Mouse (Mus musculus) hindbrain, embryonic 14.5 days (tissue): ENCODE results near the gene Tmem115. TPM values are rescaled to one million over a fixed set of nuclear protein-coding genes. Genes with fewer than 3 reads are reported as not detected.
A peak's percentile ranks its signal among the peaks of the same experiment; 100 is the strongest.

Experiments used
- ATAC-seq: fragments of 200-750 bp; cut with Nextera tagmentation; 2 replicates; pipeline ENCODE4 v1.8.0; 2017; ENCODE audit warnings: moderate number of reproducible peaks, mild to moderate bottlenecking, moderate TSS enrichment, moderate library complexity; ENCODE audit not compliant: low FRiP score
- DNase-seq: peaks from one replicate; pipeline ENCODE4 v3.0.0-alpha.2; 2015; ENCODE audit warnings: low spot score
- H3K27ac ChIP-seq: fragments of 300-500 bp; sonication (generic); 2 replicates; pipeline ENCODE4 v1.5.1; 2014; ENCODE audit warnings: mild to moderate bottlenecking, moderate library complexity
- H3K27me3 ChIP-seq: fragments of 300-500 bp; sonication (generic); 2 replicates; pipeline ENCODE4 v1.6.1; 2014; ENCODE audit warnings: mild to moderate bottlenecking, low read length, mixed read lengths; ENCODE audit not compliant: control insufficient read depth, insufficient read depth
- H3K36me3 ChIP-seq: fragments of 300-500 bp; sonication (generic); replicated peaks from 2 replicates; pipeline ENCODE4 v1.6.1; 2014; ENCODE audit not compliant: control insufficient read depth, insufficient read depth
- H3K4me1 ChIP-seq: fragments of 300-500 bp; sonication (generic); replicated peaks from 2 replicates; pipeline ENCODE4 v1.6.1; 2014; ENCODE audit warnings: antibody characterized with exemption, low read length, mixed read lengths; ENCODE audit not compliant: control insufficient read depth, insufficient read depth
- H3K4me2 ChIP-seq: fragments of 300-500 bp; sonication (generic); replicated peaks from 2 replicates; pipeline ENCODE4 v1.6.1; 2014; ENCODE audit warnings: mild to moderate bottlenecking, moderate library complexity
- H3K4me3 ChIP-seq: fragments of 300-500 bp; sonication (generic); replicated peaks from 2 replicates; pipeline ENCODE4 v1.5.1; 2014; ENCODE audit warnings: mild to moderate bottlenecking, low read length
- H3K9ac ChIP-seq: fragments of 300-500 bp; sonication (generic); 2 replicates; pipeline ENCODE4 v1.6.1; 2014
- H3K9me3 ChIP-seq: fragments of 300-500 bp; sonication (generic); 2 replicates; pipeline ENCODE4 v1.6.1; 2016; ENCODE audit warnings: low read length; ENCODE audit not compliant: control insufficient read depth
- WGBS: fragments of 180-500 bp; shearing (Covaris S2); extraction: QIAGEN DNeasy Blood & Tissue Kit; methylation state at CpG from one replicate; pipeline ENCODE4 v1.1.7; 2014; 5-methylcytosine and 5-hydroxymethylcytosine counted together
- polyA plus RNA-seq: library from polyadenylated mRNA; unstranded; fragments of >200 nt; fragmentation: Nextera tagmentation; extraction: Ambion mirVana; gene quantifications from 2 replicates; pipeline ENCODE4 v1.2.1, GENCODE M21; 2014

Gene Tmem115
- polyA plus RNA-seq, 1 experiment from 2014 or later, result 47.1 TPM

- ATAC-seq (no peak), DNase-seq (no peak)
- Histone ChIP-seq H3K36me3 (peaks cover 36% of the 10 kb centered on the region), H3K9ac (no peak overlapping the region), H3K9me3 (no peaks in the 10 kb centered on the region), H3K4me1 (peaks cover 42% of the 10 kb centered on the region), H3K4me3 (no peak overlapping the region), H3K27ac (no peak overlapping the region), H3K27me3 (no peaks in the 10 kb centered on the region), H3K4me2 (no peak overlapping the region)
- WGBS, result 97% methylated on average over 3 of the region's 3 CpGs
Observed at GRCm38 (mm10) chr9:107538711-107539110, 5.0 kb downstream of the Tmem115 start.

GRCm38 (mm10) chr9:107539940-107540339 is 6.2 kb downstream of the Tmem115 start:
- no peaks in the 10 kb centered on the region for H3K27me3 ChIP-seq
- WGBS, result 92% methylated on average over 8 of the region's 8 CpGs
- H3K9me3 ChIP-seq, result no peaks in the 10 kb centered on the region
- H3K36me3 ChIP-seq, result peaks cover 47% of the 10 kb centered on the region
- DNase-seq (no peak), ATAC-seq (no peak)
- no peak overlapping the region for H3K27ac ChIP-seq
- no peak overlapping the region for H3K4me2 ChIP-seq
- H3K9ac ChIP-seq, result no peak overlapping the region
- no peak overlapping the region for H3K4me3 ChIP-seq
- peaks cover 42% of the 10 kb centered on the region for H3K4me1 ChIP-seq

GRCm38 (mm10) chr9:107540420-107540819 is 6.7 kb downstream of the Tmem115 start:
- H3K4me3 ChIP-seq, result peak overlapping the region; percentile 49
- peak overlapping the region; percentile 62; the same call in 1 of the 2 replicates for H3K9ac ChIP-seq
- no peaks in the 10 kb centered on the region for H3K27me3 ChIP-seq
- H3K4me2 ChIP-seq, result peak overlapping the region; percentile 84
- 61% methylated on average over 4 of the region's 4 CpGs for WGBS
- no peaks in the 10 kb centered on the region for H3K9me3 ChIP-seq
- H3K36me3 ChIP-seq, result peaks cover 51% of the 10 kb centered on the region
- DNase-seq (no peak), ATAC-seq (no peak)
- H3K27ac ChIP-seq, result no peak overlapping the region
- peaks cover 37% of the 10 kb centered on the region for H3K4me1 ChIP-seq

- H3K36me3 ChIP-seq, result peaks cover 51% of the 10 kb centered on the region
- H3K4me2 ChIP-seq, result peak overlapping the region; percentile 84
- peak overlapping the region; percentile 49 for H3K4me3 ChIP-seq
- H3K9me3 ChIP-seq, result no peaks in the 10 kb centered on the region
- no peaks in the 10 kb centered on the region for H3K27me3 ChIP-seq
- peak overlapping the region; percentile 62 for H3K9ac ChIP-seq
- ATAC-seq (no peak), DNase-seq (no peak)
- H3K27ac ChIP-seq, result peak overlapping the region; percentile 4; the same call in 1 of the 2 replicates
- H3K4me1 ChIP-seq, result peaks cover 32% of the 10 kb centered on the region
- 30% methylated on average over 10 of the region's 10 CpGs for WGBS
Observed at GRCm38 (mm10) chr9:107541005-107541404, 7.3 kb downstream of the Tmem115 start.

GRCm38 (mm10) chr9:107541474-107542351 is 8.0 kb downstream of the Tmem115 start, which contains the start of the genes Cyb561d2 and Nprl2:
Cyb561d2 (minus strand) TSS chr9:107542193.
Nprl2 (plus strand) TSS chr9:107542226.
- H3K27me3 ChIP-seq, result no peaks in the 10 kb centered on the region
- peak within 1 kb of the TSS; percentile 22; the same call in 1 of the 2 replicates for H3K27ac ChIP-seq
- ATAC-seq (peak; percentile 89), DNase-seq (peak; percentile 94)
- H3K4me2 ChIP-seq, result peak within 1 kb of the TSS; percentile 84
- peaks cover 28% of the 10 kb centered on the region for H3K4me1 ChIP-seq
- 1% methylated on average over 46 of the region's 46 CpGs for WGBS
- peaks cover 51% of the 10 kb centered on the region for H3K36me3 ChIP-seq
- peak within 1 kb of the TSS; percentile 49 for H3K4me3 ChIP-seq
- H3K9ac ChIP-seq, result peak within 1 kb of the TSS; percentile 62
- no peaks in the 10 kb centered on the region for H3K9me3 ChIP-seq

- H3K36me3 ChIP-seq, result peaks cover 48% of the 10 kb centered on the region
- H3K27ac ChIP-seq, result peak overlapping the region; percentile 22; the same call in 1 of the 2 replicates
Observed at GRCm38 (mm10) chr9:107542352-107542686, 8.6 kb downstream of the Tmem115 start.

GRCm38 (mm10) chr9:107542721-107543120 is 9.0 kb downstream of the Tmem115 start:
- Histone ChIP-seq H3K4me3 (peak overlapping the region; percentile 49), H3K4me1 (peaks cover 32% of the 10 kb centered on the region), H3K27ac (no peak overlapping the region), H3K9me3 (no peaks in the 10 kb centered on the region), H3K9ac (peak overlapping the region; percentile 62), H3K36me3 (peaks cover 44% of the 10 kb centered on the region), H3K4me2 (peak overlapping the region; percentile 84), H3K27me3 (no peaks in the 10 kb centered on the region)
- no peak for ATAC-seq
- WGBS, result 50% methylated on average over 8 of the region's 8 CpGs
- no peak for DNase-seq

More at GRCm38 (mm10) chr9:107542352-107542686, 8.6 kb downstream of the Tmem115 start:
- DNase-seq, result no peak
- peak overlapping the region; percentile 49 for H3K4me3 ChIP-seq
- H3K4me1 ChIP-seq, result peaks cover 29% of the 10 kb centered on the region
- ATAC-seq, result peak; percentile 24
- peak overlapping the region; percentile 84 for H3K4me2 ChIP-seq
- 1% methylated on average over 11 of the region's 11 CpGs for WGBS
- H3K27me3 ChIP-seq, result no peaks in the 10 kb centered on the region
- no peaks in the 10 kb centered on the region for H3K9me3 ChIP-seq
- H3K9ac ChIP-seq, result peak overlapping the region; percentile 62

GRCm38 (mm10) chr9:107543299-107543698 is 9.6 kb downstream of the Tmem115 start:
- WGBS, result 91% methylated on average over 11 of the region's 11 CpGs
- Histone ChIP-seq H3K27ac (no peak overlapping the region), H3K4me3 (no peak overlapping the region), H3K4me2 (no peak overlapping the region), H3K36me3 (peaks cover 38% of the 10 kb centered on the region), H3K9ac (no peak overlapping the region), H3K27me3 (no peaks in the 10 kb centered on the region), H3K4me1 (peaks cover 32% of the 10 kb centered on the region), H3K9me3 (no peaks in the 10 kb centered on the region)
- ATAC-seq (no peak), DNase-seq (no peak)

- no peak for DNase-seq
- peaks cover 32% of the 10 kb centered on the region for H3K4me1 ChIP-seq
- no peaks in the 10 kb centered on the region for H3K9me3 ChIP-seq
- no peak overlapping the region for H3K4me3 ChIP-seq
- H3K36me3 ChIP-seq, result peaks cover 29% of the 10 kb centered on the region
- H3K9ac ChIP-seq, result no peak overlapping the region
- peaks cover 7% of the 10 kb centered on the region; the same call in 1 of the 2 replicates for H3K27me3 ChIP-seq
- ATAC-seq, result no peak
- no peak overlapping the region for H3K27ac ChIP-seq
- 95% methylated on average over 17 of the region's 17 CpGs for WGBS
- no peak overlapping the region for H3K4me2 ChIP-seq
Observed at GRCm38 (mm10) chr9:107544196-107544700, 10.5 kb downstream of the Tmem115 start.
